Mouse (Mus musculus) heart, adult 9 months (tissue): ENCODE results near the gene Carns1.

Source experiments
- DNase-seq, 2 experiments: peaks; one replicate each; pipeline ENCODE4 v3.0.0; 2022; ENCODE audit warnings: low spot score in 2 of 2

The Carns1 gene

DNA sequence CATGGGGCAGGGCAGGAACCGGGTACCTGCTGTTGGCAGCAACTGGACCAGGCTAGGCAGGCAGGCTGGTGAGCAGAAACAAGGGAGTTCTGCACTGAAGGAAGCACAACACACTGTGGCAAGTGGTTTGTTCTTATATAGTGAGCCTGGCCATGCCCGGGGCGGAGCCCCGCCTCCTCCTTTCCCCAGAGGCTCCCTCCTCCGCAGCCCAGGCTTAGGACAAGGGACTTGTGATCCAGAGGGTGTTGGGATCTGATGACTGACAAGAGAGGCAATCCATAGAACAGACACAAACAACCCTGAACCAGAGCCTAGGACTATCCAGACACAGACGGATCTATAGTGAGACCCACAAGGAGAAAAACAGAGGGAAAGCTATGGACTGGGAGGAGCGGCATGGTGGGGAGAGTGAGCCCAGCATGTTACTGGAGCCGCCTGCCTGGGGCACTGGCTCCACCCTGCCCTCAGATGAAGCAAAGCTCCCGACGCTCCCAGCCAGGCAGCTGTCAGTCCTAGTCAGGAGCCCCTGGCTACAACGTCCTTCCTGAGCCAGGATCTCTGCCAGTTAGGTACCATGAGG is at the start of gene Carns1:
Gene Carns1, minus strand, starts transcription at position 112 of the 580 bp plus-strand sequence.
- peak in 1 of 2 experiments; percentile 58 for DNase-seq

DNA sequence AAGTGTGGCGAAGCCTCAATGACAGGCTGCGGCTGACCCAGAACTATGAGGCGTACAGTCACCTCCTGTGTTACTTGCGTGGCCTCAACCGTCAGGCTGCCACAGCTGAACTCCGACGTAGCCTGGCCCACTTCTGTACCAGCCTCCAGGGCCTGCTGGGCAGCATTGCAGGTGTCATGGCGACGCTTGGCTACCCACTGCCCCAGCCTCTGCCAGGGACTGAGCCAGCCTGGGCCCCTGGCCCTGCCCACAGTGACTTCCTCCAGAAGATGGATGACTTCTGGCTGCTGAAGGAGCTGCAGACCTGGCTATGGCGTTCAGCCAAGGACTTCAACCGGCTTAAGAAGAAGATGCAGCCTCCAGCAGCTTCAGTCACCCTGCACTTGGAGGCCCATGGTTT is 46.9 kb upstream of the Carns1 start:
- no peak for DNase-seq

DNA sequence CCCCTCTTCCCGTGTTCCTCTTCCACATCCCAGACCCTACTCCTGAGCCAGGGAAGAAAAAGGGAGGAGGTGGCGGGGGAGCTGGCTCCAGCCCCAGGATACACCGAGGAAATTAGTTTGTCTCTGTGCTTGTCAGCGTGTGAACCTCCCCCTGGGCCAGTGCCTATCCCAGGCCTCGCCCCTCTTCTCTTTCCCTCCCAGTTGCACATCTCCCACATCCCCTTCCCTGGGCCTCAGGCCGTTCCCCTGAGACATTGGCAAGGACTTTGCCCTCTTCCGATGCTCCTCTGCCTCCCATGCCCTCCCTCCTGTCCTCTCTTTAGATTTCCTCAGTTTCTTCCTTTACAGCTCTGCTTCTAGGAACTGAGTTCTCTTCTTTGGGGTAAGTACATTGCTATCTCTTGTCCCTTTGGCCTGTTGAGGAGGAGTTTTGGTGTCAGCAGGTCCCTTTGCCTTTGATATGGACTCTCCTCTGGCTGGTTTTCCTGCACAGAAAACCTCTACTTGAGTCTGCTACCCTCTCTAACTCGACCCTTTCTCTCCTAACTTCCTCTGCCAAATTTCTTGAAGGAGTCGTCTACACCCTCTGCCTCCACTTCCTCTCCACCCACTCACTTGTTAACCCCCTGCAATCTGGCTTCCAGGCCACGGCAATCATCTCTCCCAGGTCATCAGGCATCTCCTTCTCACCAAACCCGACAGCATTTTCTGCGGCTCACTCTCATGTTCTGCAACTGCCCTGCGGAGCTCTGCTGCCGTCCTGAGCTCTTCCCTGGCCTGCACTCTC is 45.9 kb upstream of the Carns1 start:
- DNase-seq, result peak in 1 of 2 experiments; percentile 28

DNA sequence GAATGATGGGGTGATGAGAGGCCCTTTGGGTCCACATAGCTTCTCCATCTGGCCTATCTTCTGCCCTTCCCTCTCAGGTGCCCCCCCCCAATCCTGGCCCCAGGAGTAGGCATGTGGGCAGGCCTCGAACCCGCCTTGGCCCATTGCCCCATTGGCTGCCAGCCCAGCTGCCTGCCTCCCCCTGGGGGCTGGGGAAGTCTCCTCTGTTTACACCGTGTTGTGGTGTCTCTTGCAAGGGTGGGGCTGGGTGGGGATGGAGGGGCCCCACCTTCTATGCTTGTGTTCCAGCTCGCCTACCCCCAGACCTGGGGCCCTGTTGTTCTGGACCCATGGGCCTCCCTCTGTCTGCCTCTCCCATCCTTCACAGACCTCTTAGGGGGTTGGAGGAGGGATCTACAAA is 45.1 kb upstream of the Carns1 start:
- no peak for DNase-seq

DNA sequence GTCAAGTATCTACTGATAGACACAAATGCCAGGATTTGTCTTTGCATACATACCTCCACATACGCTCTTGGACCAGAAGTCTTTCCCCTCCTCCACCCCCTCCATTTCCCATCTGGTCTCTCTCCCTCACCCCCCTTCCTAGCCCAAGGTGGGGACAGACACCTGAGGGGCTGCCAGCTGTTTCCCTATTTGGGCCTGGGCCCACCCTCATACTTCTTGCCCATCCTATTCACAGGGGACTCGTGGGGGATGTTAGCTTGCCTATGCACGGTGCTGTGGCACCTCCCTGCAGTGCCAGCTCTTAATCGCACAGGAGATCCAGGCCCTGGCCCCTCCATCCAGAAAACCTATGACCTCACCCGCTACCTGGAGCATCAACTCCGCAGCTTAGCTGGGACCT is 44.7 kb upstream of the Carns1 start:
- DNase-seq, result no peak

DNA sequence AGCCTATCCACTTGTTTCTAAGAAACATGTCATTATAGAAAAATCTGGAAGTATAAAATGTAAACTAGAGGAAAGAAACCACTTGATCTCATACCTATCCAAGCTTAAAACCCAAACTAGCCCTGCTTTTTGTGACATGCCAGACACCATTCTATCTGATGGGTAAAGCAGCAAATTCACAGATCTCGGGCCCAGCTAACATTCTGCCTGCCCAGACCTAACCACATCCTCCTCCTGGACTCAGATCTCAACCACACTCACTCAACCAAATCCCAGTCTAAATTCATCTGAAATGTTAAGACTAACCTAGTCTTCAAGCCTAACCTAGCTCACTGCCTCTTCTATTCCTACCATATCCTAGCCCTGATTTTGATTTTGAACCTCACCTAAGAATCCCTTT is 43.5 kb upstream of the Carns1 start:
- no peak for DNase-seq

DNA sequence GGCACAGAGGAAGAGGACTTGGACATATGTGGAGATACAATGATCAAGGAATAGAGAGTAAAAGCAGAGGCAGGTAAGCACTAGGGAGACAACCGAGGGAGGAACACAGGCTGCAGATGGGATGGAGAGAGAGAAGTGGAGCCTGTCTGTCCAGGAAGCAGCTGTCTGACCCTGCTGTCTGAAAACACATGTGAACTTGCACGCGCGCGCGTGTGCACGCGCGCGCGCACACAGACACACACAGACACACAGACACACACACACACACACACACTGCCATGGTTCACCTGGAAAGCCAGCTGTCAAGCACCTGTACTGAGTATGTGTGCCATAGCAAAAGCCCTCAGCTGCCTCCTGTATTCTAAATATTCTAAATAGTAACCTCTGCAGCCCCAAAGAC is 43.0 kb upstream of the Carns1 start:
- DNase-seq, result no peak

DNA sequence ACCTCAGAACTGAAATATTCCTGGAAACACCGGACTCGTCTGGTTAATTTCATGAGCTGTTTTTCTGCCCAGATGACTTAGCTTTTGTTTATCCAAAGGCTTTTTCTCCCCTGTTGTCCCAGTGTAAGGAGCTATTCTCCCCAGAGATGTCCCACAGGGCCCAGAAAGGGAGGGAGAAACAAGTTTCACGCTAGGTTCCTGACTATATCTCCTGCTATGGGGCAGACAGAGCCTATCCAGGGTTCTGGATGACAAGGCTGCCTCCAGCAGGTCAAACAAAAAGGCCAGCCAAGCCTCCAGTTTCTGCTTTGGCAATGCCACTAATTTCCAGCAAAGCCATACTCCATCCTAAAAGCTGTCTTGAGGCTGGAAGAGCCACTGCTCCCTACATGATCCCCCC is 42.6 kb upstream of the Carns1 start:
- no peak for DNase-seq

DNA sequence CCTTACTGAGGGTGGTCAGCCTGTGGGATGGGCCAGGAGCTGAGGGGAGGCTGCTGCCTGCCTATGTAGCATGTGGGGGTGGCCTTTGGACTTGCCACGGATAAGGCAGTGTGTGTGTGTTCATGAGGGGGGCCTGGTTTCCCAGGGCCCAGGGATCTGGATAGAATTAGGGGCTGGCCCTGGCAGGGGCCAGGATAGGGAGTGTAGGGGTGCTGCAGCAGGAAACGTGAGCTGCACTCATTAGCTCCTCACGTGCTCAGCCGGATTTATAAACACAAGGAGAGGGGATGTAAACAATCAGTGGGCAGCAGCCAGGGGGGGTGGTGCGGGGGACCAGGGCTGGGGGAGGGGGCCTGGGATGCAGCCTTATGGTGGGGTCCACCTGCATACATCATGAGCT is 41.9 kb upstream of the Carns1 start:
- no peak for DNase-seq

DNA sequence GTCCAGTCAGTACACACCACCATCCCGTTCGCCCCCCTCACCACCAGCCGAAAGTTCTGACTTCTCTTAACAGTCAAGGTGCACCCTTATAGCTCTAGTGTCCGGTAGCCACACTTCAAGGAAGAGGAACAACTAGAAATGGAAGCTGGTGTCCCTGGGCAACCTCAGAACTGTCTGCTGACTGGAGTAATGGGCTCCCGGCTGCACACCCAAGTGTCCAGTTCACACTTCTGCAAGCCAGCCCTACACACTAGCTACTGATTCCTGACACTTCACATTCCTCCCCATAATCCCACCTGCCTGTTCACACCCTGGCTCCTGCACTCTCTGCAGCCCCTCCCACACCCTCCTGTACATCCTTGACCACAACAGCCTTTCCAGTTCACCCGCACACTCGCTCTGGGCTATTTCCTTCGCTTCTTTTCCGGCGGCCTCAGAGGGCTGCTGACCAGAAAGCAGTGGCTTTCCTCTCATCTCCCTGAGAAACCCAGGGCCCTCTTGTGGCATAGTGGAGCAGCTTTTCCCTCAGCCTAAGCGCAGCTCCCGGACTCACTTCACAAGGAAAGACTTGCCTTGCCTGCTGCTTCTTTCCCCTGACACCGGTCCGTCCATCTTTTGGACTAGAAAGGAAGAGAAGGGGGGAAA is 40.9 kb upstream of the Carns1 start:
- no peak for DNase-seq

DNA sequence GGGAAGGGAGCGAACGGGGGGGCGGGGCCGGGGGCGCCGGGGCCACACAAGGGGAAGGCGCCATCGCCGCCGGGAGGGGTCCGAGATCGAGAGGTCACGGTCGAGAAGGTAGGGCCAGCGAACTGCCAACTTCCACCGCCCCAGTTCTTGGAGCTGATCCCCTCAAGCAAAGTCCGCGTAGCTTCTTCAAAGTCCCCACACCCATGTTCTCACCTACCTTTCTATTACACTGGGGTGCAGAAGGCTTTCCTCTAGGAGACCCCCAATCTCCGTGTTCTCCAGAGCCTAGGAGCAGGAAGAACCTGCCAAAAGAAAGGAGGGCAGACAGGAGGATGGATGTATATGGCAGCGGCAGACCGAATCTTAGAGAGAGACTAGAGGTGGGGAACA is 40.2 kb upstream of the Carns1 start:
- DNase-seq, result no peak

DNA sequence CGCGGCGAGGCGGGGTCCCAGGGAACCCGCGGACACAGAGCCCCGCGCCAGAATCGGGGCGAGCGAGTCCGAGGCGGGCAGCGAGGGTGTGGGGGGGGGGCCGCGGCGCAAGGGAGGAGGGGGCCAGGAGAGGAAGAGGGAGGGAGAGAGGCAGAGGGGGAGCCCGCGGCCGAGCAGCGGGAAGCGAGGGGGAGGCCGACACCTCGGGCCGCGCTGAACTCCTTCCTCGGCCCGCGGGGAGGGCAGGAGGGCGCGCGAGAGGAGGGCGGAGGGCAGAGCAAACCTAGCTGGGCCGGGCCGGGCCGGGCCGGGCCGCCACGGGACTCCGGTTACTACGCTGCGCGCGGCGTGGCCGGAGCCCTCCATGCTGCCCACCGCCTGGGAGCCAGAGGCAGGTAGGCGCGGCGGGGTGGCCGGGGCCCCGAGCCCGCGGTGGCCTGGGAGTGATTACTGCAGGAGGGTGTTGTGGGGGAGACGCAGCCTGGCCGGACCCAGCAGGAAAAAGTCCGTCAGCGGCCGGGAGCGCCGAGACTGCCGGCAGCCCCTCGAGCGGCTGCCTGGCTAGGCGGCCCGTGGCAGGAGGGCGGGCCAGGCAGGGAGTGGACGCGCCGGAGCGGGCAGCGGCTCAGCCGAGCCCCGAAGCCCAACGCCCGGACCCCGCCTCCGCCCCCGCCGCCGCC is 39.6 kb upstream of the Carns1 start:
- DNase-seq, result no peak

DNA sequence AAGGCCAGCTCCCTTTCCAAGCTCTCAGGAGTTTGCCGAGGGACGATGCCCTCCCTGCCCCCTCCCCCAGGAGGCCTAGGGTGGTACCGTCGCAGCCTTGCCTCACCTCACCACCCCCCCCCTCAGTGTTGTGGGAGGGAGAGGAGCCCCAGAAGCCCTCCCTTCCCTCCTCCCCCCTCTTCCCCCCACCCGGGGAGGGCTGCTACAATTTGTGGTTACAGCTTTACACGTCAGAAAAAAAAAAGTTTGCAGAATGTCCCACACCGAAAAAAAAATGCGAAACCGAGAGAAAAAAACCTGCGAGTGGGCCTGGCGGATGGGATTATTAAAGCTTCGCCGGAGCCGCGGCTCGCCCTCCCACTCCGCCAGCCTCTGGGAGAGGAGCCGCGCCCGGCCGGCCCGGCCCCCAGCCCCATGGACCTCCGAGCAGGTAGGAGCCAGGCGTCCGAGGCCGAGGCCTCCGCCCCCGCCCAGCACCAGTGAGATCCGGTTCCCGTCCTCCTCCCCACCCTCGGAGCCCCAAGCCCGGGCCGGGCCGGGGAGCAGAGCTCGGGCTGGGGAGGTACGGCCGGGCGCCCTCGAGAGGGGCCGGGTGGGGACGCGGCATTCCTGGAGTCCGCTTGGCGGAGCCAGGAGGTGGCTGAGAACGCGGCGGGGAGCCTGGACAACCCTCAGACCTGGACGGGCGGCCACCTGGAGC is 38.9 kb upstream of the Carns1 start, which contains the start of the genes Clcf1 and AC109138.7:
Gene Clcf1, plus strand, starts transcription at position 168 of the 700 bp plus-strand sequence.
Gene AC109138.7, plus strand, starts transcription at position 287 of the 700 bp plus-strand sequence.
- DNase-seq, result no peak

DNA sequence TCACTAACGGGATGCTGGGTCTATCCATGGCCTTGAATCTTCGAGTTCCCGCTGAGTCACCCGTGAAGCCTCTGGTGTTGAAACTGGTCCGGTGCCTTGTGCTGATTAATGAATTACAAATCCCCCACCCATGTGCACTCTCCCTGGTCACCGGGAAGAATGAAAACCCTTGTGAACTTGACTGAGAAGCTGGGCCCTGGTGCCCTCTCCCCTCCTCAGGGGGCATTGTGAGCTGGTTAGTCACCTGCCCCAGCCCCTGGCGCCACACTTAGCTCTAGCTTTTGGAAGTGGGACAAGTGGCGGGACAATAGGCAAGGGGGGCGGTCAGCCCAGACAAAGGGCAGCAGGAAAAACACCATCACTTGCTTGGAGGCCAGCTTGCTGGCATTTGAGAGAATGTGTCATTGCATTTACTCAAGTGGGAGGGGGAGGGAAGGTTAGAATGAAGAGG is 38.3 kb upstream of the Carns1 start:
- no peak for DNase-seq

DNA sequence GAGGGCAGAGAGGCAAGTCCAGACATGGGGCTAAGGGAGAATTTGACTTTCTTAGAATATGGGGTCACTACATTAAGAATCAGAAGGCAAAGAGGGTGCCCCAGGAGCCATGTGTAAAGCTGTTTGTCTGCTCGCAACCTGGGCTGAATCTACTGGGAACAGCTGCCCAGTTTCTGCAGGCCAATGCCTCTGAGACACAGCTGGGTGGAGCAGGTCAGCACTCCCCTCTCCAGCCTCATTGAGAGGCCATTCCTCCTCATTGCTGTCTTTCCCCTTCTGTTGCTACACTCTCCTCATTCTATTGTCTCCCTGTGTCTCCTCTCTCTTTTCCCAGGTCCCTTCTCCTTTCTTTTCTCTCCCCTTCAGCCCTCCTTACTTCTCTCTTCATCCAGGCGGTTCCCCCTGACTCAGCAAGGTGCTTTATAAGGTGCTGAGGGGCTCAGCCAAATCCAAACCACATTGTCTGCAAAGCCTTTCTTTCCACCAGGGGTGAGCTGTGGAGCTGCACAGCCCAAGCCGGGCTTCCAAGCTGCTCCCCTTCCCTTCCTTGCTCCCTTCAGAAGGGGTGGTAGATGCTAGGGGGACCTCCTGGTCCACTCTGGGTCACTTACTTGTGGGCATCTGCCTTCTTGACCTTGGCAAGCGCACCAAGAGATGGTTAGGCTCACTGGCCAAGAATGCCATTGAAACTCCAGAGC is 36.8 kb upstream of the Carns1 start:
- no peak for DNase-seq

DNA sequence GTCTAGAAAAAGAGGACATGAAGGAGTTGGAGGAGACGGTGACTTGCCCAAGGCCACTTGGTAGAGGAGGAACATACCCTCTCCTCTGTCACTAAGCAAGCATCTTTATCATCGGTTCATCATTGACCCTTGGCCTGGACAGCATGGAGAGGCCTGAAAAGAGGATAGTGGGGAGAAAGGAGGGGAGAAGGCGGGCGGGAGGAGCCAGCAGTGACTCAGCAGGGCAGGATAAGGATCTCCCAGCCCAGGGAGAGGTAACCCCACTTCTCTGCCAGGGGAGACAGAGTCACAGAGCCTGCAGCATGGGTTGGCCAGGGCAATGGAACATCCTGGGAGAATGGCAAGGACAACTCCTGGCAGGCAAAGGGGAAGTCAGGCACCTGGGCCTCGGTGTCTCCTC is 33.3 kb upstream of the Carns1 start:
- no peak for DNase-seq

DNA sequence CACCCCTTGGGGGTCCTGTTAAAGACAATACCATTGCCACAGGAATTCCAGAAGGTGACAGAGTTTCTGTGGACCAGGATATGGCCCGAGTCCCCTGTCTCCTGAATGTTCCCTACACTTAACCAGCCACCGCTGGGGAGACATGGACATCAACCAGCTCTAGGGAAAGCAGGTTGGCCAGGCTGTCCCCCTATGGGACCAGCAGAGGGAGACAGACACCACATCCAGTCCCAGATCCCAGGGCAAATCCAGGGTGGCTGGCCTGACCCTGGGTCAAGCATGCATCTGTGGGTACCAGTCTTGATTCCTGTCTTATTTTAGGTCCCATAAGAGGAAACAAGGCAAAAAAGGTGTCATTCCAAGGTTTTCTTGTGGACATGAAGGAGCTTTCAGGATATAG is 31.7 kb upstream of the Carns1 start:
- peak; percentile 72 to 78 for DNase-seq

DNA sequence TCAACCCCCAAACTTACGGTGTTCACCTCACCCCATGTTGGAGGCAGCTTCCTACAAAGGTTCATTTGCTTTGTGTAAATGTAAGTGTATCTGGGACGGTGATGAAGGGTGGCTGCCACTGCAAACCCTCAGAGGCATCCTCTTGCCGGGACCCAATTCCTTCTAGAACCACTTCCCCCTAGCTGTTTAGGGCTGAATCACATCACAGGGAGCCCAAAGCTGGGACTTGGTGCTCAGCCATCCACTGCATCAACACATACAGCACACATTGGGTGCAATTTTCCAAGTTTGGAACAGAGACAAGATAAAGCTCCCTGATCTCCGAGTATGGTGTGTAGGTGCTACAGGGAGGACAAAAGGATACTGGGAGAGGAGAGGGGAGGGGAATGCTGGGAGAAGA is 29.6 kb upstream of the Carns1 start:
- DNase-seq, result no peak

DNA sequence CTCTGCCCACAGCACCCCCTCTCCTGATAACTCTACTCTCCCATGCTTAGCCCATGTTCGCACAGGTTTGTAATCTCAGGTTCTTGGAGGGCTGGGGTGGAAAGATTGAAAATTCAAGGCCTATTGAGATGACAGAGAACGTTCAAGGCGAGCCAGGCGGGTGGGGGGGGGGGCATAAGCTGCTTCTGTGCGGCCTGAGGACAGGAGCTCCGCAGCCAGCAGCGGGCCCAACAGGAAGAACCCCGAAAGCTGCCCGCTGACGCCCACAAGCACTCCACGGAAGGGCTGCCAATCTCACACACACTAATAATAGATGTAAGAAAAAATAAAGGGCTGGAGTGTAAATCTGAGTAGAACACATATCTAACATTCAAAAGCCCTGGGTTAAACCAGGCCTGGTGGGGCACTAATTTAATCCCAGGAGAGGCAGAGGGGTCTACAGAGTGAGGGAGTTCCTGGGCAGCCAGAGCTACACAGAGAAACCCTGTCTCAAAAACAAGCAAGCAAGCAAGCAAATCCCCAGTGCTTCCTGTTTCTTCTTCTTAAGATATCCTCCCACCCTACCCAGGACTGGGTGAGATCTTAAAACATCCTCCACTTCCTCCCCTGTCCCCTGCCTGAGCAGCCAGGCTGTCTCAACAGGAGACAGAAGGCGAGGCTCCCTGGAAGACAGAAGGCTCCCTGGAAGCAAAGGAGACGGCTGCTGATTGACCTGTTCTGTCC is 28.5 kb upstream of the Carns1 start:
- DNase-seq, result no peak

DNA sequence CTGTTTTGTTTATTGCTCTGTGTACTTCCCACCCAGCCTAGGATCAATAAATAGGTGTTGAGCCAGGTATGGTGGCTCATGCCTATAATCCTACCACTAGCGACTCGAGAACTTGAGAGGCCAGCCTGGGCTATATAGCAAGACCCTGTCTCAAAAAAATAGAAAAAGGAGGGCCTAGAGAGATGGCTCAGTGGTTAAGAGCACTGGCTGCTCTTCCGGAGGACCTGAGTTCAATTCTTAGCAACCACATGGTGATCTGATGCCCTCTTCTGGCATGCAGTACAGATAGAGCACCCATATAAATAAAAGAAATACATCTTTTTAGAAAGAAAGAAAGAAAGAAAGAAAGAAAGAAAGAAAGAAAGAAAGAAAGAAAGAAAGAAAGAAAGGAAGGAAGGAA is 27.9 kb upstream of the Carns1 start:
- DNase-seq, result no peak
